Mouse (Mus musculus) kidney, adult 18-20 months (tissue): ENCODE data around the gene Spns3.

Experiments used
- DNase-seq: peaks from one replicate; pipeline ENCODE4 v3.0.0; 2021

Spns3 gene

DNA sequence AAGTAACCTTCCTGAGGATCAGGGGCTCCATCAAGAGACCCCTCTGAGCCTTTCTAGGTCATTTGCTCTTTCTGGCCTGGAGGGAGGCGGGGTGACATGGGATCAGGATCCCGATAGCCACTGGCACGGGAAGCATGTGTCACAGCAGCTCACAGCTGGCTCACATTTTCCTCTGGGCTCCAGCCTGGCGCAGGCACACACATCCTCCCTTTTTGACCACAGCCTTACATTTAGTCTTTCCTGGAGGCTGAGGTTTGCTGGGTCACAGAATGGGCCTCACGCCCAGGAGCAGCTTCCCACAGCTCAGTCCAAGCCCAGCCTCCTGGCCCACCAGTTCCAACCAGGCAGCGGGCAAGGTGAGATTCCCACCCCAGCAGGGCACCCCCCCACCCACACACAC lies 72.1 kb downstream of the Spns3 start:
- peak; percentile 29 for DNase-seq

DNA sequence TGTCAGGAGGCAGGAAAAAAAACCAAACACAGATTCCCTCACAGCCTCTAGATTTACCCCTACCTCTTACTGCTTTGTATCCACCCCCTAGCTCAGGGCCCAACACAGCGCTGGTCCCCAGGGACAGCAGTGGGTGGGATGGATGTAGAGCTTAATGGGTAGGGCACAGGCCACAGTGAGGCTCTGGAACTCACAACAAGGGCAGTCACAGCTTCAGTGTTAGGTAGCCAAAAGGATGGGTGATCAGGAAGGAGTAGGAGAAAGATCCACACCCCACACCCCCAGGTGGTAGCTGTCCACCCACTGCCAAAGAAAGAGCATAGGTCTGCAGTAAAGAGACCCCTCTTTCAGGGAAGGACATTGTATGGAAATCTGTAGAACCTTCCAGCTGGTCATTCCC lies 72.7 kb downstream of the Spns3 start:
- no peak for DNase-seq

DNA sequence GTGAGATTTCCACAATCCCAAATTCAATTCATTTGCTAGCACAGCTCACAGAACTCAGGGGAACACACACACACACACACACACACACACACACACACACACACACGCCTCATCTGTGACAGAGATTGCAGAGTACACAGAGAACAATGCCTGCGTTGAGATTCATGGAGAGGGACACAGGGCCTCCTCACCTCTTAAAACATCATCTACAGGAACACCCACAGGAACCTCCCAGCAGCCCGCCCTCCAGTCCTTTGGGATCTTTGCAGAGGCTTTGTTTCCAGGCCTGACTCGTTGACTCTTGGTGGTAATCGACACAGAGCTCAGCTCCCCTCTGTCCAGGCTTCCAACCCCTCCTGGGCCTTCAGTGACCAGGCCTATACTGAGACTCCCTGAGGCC lies 73.1 kb downstream of the Spns3 start:
- no peak for DNase-seq

DNA sequence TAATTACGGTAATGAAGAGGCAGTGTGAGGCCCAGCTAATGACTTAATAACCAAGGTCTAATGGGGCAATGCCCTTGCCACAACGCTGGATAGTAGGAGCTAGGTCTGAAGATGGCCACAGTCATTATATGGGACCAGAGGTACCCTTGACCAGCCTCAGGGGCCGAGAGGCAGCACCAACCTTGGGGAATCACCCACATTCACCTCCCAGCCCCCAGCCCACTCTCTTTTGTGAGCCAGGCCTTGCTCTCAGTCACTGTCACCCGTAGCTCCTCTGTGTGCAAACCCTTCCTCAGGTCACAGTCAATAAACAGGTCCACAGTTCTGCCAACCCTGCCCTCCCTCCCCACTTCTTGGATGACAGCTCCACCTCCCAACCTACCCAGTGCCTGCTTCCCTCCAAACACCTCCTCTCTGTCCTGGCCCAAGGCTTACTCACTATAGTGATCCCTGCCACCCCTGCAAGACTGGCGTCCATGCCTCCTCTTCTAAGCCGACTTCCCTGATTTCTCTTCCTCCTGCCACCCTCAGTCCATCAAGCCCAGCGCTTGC lies 74.2 kb downstream of the Spns3 start:
- no peak for DNase-seq

DNA sequence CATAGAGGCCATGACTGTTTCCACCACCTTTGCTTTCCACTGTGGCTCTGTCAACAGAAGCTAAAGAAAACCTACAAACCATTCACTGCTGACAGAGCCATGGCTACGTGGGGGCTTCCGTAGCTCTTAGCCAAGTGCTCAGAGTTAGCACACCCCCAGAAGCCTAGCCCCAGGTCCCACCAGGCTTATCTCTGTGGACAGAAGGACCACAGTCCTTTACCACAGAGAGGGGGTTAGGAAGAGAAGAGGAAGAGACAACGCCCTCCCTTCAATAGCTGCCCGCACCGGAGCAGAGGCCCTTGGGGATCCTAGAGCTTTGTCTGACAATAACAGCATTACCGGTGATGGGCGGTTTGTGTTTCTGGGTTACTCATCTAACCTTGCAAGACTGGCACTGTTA lies 74.9 kb downstream of the Spns3 start:
- DNase-seq: no peak

DNA sequence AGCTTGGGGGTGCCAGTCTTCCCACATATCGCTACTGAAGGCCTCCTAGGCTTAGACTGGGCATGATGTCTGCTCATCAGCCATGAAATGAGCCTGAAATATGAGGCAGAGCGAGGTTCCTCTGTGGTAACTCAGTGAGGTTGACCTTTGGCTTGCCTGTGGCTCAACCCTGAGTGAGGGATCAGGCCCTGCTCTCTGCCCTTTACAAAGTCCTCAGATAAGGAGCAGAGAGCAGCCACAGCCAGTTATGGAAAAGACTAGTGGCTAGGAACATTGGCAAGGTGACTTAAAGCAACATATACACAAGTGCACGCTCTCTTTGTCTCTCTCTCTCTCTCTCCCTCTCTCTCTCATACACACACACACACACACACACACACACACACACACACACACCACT lies 75.4 kb downstream of the Spns3 start:
- peak; percentile 40 for DNase-seq

DNA sequence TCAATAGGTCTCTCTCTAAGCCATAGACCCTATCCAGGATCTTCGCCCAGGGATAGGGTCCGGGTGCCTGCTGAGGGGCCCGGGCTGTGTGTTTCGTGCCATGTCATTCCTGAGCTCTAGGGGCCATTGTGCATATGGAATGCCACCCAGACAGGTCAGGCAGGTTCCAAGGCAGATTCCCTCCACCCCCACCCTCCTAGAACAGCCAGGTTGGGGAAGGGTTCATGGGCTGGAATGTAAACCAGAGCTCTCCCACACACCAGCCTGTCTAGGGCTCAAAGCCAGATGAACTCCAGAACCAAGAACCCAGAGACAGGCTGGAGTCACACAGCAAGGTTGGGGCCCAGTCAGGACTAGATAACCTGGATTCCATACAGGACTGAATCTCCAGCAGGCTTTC lies 76.8 kb downstream of the Spns3 start:
- no peak for DNase-seq

DNA sequence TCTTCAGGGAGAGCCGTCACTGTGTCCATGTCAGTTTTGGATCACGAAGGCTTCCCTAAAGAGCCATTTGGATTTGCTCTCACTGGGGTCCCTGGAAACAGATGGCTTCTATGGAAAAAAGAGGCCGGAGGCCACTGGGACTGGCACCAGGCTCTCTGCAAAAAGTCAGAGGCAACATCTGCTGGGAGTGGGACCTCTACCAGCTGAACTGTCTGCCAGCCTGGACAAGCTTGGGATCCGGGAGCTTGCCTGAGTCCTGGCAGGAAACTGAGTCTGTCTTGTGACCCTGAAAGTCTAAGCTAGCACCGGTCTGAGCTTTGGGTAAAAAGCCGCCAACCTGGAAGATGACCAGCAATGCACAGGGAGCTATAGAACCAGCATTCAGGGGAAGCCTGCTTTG lies 78.9 kb downstream of the Spns3 start:
- DNase-seq: no peak

DNA sequence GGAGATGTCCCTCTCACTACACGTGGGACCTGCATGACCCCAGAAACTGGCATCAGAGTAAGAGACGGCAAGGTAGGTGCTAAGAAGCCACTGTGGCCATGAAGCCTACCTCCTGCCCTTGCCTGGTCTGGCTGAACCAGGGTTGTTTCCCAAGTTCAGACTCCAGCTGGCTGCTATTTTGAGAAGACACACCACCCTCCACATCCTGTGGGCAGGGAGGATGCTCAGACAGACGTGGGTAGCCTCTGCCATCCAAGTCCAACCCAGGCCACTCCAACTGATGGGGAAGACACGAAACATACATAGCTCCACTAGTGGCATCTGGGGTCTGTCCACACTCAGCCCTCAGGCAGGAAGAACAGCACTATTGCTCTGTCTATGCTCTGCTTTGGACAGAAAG lies 80.3 kb downstream of the Spns3 start:
- no peak for DNase-seq

DNA sequence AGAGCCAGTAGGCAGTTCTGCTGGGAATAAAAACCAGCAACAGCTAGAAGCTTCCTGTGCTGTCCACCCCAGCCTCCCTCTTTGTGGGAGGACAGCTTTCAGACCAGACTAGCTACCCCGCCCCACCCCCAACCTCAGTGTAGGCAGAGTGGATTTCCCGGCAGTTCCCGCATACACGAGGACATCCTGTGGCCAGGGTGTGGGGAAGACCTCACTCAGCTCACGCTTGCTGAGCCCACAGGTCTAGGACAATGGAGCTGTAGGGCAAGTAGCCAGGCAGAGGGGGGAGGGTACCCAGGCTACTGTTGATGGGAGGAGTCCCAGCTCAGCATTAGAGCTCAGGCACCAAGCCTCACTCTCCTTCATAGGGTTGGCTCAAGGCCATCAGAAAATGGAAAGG lies 81.1 kb downstream of the Spns3 start:
- DNase-seq: peak; percentile 75

DNA sequence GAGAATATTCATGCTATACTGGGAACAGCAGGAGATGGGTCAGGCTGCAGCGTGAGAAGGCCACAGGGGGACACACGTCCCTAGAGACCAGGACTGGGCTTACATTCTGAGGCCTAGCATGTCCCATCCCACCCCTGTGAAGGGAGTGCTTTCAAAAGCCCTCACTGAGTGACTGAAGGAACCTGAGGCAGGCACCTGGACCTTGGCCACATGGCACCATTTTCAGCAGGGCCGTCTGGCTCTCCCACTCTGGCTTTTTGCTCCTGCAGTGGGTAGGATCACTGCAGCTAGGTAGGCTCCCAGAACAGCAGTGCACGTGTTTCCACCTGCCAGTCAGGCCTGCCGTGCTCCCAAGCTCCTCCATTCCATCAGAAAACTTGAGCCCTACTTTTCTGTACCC lies 81.8 kb downstream of the Spns3 start:
- DNase-seq: no peak

DNA sequence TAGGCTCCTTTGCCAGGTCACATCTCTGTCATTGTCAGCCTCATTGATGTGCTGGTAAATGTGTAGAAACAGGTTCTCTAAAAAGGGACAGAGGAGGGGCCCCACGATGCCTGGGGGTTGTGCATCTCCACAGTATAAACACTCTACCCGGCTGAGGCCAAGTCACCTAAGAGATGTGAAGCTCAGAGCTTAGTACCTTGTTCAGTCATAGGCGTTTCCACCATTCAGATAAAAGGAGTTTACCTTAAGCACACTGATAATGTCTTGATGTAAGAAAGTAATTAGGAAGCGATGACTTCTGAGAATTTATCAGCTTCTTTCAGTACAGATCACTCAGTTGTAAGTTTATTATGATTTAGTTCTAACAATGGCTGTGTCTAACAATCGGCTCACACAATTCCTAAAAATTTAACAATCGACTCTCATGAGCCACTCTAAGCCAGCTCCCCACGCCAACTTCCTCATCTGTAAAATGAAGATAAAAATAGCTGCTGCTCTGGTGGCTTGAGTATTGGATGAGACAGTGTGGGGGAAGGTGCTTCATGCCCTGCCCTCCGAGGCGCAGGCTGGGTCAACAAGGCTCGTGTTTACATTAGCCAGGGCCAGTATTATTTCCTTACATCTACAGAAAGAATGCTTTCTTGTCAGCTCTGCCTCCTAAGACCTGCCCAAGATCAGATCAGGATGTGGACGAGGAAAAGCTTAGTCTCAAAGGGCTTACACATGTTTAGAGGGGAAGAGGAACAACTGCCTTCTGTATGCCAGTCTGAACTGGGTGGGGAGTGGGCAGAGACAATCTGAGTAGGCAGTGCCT lies 83.4 kb downstream of the Spns3 start:
- no peak for DNase-seq

DNA sequence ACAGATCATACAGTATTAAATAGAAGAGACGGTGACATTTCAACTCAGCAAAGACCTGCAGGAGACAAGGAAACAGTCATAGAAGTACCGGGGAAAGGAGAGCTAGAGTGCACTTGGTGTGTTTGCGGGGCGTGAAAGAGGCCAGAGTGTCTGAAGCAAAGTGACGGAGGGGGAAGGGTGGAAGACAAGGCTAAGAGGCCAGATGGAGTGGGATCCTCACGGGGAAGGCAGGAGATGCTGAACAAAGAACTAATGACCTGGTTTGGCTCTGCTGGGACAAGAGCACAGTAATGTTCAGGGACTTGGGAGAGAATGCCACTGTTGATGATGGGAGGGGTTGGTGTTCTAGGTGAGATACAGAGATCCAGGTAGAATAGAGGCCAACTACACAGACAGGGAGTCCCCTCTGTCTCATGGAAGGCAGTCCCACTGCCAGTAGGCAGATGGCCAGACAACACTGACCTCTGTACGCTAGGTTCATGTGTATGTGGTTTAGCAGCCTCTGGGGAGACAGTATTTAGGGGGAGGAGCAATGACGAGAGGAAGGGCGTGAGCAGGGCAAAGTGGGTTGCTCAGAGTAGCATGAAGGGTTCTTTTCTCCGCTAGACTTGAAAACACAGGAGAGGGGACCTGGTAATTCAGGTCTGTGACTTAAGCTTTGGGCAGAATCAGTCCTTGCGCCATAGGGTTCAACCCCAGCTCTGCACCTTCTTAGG lies 84.2 kb downstream of the Spns3 start:
- no peak for DNase-seq

DNA sequence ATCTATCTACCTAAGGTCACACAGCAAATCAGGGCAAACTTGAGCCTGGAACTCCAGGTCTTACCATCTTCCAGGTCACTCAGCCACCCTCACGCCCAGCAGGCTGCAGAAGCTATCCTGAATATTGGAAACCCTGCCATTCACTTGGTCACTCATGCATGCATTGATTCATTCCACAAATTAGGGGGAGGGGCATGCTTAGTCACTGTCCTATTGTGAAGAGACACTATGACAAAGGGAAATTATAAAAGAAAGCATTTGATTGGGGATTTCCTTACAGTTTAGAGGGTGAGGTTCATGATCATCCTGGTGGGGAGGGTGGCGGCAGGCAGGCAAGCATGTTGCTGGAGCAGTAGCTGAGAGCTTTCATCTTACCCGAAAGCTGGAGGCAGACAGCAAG lies 85.5 kb downstream of the Spns3 start:
- no peak for DNase-seq

DNA sequence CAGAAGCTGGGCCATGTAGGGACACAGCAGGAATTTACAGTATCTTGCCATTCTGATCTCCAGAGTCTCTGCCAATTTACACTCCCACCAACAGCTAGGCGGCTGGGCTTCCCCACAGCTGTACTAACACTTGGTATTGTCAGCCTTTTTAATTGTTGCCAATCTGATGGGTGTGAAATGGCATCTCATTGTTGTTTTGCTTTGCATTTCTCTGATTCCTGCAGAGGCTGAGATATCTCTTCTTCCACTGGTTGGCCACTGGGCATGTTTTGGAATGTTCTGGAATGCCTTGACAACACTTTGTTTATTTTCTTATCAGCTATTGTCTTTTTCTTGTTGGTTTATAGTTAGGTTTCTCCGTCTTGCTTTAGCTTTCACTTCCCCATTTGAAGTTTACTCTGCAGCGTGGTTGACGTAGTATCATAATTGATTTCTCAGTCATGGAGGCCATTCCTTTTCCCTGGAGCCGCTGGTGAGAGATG lies 88.8 kb downstream of the Spns3 start:
- no peak for DNase-seq

DNA sequence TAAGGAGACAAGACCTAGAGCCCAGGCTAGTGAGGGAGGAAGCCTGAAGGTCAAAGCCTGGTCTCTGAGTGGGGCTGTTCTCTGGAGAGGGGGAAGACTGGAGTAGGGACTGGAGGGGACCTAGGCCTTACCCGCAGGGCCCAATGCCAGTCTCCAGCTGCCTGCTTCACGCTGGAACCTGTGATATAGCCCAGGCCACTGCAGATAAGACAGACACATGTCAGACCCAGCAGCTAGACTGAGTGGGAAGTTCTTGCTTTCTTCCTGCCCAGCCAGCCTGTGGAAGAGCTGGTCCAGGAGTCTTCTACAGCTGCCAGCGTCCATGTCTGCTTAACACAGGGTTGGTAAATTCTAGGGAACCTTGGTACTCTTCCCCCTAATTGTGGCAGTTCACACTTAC lies 91.8 kb downstream of the Spns3 start:
- DNase-seq: no peak

DNA sequence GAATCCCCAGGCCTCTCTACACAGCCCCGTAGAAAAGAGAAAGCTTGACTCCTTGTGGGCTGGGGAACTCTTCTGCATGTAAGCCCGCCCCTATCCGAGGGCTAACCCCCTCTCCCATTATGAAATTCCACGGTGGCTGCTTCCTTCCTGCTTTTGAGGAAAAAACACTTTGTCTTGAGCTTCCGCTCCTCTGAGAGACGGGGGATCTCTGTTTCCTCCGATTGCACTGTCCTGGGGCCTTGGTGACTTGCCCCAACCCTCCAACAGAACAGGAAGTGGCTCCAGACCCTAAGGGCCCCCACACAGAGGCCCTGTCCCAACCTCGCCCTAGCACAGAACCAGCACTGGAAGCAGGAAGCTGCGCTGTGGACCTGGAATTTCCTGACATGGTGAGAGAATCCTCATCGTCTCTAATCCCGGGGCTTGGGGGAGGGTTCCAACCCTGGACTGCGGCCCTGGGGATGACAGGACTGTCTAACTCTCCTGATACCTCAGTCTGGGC lies 92.3 kb downstream of the Spns3 start:
- peak; percentile 50 for DNase-seq

DNA sequence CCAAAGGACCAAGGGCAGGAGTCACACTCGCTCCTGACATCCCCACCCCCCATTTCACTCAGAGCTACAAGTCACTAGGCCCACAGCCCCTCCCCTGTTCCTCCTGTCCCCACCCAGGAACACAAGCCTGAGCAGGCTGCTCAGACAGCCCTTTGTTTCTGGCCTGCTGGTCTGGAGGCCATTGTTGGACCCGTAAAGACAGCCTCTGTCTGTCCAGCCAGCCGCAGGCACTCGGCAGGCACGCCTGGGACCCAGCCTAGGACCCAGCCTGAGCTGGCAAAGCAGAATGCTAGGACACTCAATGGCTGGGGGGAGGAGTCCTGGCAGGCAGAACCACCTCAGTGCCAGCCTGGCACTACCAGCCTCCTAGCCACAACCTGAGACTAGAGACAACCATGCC lies 94.6 kb downstream of the Spns3 start:
- no peak for DNase-seq

DNA sequence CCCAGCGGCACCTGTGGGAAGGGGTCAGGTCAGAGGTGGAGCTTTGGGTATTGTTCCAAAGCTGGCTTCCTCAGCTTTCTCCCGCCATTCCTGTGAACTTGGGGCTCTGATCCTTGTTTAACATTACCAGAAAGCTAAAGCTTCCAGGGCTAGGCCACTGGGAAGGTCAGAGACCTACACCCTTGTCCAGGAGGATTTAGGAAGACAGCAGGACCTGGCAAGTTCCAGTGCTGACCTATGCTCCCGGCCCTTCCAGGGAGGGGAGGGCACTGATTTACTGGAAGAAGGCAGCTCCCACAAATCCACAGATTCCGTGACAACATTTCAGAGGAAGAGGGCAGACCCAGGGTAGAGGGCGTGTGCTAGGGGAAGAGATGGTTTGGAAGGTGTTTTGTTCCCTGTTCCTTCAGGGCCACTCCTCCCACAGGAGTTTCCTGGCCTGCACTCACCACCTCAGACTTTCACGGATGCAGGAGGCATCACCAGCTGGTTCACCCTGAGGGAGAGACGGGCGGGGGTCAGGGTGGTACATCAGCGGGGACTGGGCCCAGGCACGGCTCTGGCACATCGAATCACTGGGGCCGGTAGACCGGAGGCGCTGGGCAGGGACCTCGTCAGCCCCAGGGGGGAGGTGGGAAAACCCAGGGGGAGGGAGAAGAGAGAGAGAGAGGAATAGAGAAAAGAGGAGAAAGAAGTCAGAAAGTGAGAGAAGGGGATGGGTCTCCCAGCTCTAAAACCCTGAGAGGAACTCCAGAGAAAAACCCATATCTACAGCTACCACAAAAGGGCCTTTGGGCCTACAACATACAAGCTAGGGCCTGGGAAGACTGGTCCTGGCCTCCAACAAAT lies 97.0 kb downstream of the Spns3 start:
- no peak for DNase-seq

DNA sequence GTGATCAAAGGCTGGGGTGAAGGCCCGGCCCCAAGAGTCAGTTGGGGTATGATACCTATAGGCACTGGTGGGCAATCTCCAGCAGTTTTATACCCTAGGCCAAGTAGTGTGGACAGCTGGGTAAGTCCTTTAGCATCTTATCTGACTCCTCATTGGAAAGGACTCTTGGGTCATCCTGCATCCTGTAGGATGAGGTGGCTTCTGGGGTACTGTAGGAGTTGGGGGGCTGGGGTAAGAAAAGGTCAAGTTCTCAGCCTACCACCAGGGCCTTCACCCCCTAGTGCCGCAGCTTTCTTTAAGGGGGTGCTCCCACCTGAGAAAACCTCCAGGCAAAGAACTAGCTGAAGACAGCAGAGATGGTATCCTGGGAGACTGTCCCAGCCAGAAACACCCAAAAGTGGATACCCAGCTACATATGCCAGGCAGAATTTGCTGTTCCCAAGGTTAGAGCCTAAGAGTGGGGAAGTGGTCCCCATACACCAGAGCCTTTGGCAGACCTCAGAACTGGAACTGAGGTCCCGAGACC lies 98.1 kb downstream of the Spns3 start:
- no peak for DNase-seq

DNA sequence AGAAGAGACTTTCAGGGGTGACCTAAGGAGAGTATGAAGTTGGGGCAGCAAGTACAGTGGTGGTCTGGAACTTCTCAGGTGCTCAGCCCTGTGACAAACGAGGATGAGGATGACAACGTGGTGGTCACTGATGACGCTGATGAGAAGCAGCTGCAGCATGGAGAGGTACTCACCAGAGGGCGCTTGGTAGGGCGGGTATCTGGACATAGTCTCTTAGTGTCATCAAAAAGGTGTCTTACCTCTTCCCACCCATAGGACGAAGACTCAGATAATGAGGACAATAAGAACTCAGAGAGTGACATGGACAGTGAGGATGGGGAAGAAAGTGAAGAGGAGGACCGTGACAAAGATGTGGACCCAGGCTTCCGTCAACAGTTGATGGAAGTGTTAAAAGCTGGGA lies 102.8 kb downstream of the Spns3 start:
- no peak for DNase-seq

DNA sequence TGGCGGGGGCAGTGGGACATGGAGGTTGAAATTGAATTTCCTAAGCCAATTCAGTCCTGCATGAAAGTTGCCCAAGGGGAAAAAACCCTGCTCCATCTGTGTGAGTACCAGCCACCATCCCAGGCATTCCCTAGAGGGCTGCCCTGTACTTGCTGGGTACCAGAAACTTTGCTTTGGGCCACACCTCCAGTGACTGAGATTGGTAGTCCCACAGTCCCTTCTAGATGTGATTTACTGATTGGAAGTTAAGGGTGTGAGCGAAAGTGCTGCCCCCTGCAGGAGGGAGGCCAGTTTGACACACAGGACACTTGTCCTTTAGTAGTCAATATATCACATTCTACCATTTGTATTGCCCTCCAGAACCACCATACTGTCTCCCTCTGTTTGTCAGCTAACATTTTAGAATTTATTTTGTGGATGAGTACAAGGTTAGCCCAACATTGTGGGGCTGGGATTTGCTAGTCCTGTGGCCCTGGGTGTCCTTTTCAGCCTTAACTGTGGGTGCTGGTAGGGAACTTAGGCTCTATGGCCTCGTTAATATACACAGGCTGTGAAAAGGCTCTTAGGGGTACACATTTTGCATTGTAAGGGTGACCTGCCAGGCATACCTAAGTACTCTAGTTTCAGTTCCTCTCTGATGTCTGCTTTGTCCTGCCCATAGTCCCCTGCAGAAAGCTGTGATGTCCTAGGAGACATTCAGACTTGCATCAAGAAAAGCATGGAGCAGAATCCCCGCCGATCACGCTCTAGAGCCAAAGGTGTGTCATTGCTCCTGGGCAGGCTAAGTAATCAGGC lies 103.8 kb downstream of the Spns3 start:
- peak; percentile 66 for DNase-seq
